Mouse (Mus musculus) hindbrain, embryonic 12.5 days (tissue): Measurements from ENCODE around the gene Ccdc148. TPM values are rescaled to one million over a fixed set of nuclear protein-coding genes. Genes with fewer than 3 reads are reported as not detected.

Source experiments
- ATAC-seq: fragments of 200-750 bp; cut with Nextera tagmentation; 2 replicates; pipeline ENCODE4 v1.8.0; 2017; ENCODE audit warnings: moderate TSS enrichment; ENCODE audit not compliant: low FRiP score
- H3K27ac ChIP-seq: fragments of 300-500 bp; sonication (generic); 2 replicates; pipeline ENCODE4 v1.5.1; 2016; ENCODE audit warnings: mild to moderate bottlenecking
- H3K27me3 ChIP-seq: fragments of 300-500 bp; sonication (generic); 2 replicates; pipeline ENCODE4 v1.6.1; 2016; ENCODE audit warnings: mild to moderate bottlenecking
- H3K36me3 ChIP-seq: fragments of 300-500 bp; sonication (generic); 2 replicates; pipeline ENCODE4 v1.6.1; 2016; ENCODE audit warnings: mild to moderate bottlenecking
- H3K4me1 ChIP-seq: fragments of 300-500 bp; sonication (generic); 2 replicates; pipeline ENCODE4 v1.6.1; 2016
- H3K4me2 ChIP-seq: fragments of 300-500 bp; sonication (generic); replicated peaks from 2 replicates; pipeline ENCODE4 v1.6.1; 2016; ENCODE audit warnings: mild to moderate bottlenecking
- H3K4me3 ChIP-seq: fragments of 300-500 bp; sonication (generic); 2 replicates; pipeline ENCODE4 v1.5.1; 2016; ENCODE audit warnings: mild to moderate bottlenecking
- H3K9ac ChIP-seq: fragments of 300-500 bp; sonication (generic); 2 replicates; pipeline ENCODE4 v1.6.1; 2016; ENCODE audit warnings: mild to moderate bottlenecking, moderate library complexity
- H3K9me3 ChIP-seq: fragments of 300-500 bp; sonication (generic); replicated peaks from 2 replicates; pipeline ENCODE4 v1.6.1; 2016; ENCODE audit warnings: mild to moderate bottlenecking
- WGBS: fragments of 180-500 bp; shearing (Covaris S2); methylation state at CpG from one replicate; pipeline ENCODE4 v1.1.7; 2016; 5-methylcytosine and 5-hydroxymethylcytosine counted together
- polyA plus RNA-seq: library from polyadenylated mRNA; unstranded; fragments of >200 nt; fragmentation: Nextera tagmentation; extraction: Ambion mirVana; gene quantifications from 2 replicates; pipeline ENCODE4 v1.2.1, GENCODE M21; 2016

Ccdc148 gene
- polyA plus RNA-seq, 1 experiment from 2014 or later: 2.6 TPM

GRCm38 (mm10) chr2:58952101-58952500 lies 208.4 kb downstream of the Ccdc148 start:
- no peaks in the 10 kb centered on the region for H3K9me3 ChIP-seq
- no peak overlapping the region for H3K9ac ChIP-seq
- no peaks in the 10 kb centered on the region for H3K27me3 ChIP-seq
- 86% methylated on average over 3 of the region's 3 CpGs for WGBS
- H3K4me1 ChIP-seq: peaks cover 4% of the 10 kb centered on the region
- H3K36me3 ChIP-seq: no peaks in the 10 kb centered on the region
- H3K27ac ChIP-seq: no peak overlapping the region
- no peak for ATAC-seq
- no peak overlapping the region for H3K4me2 ChIP-seq
- no peak overlapping the region for H3K4me3 ChIP-seq

GRCm38 (mm10) chr2:58948796-58949195 lies 211.7 kb downstream of the Ccdc148 start:
- Histone ChIP-seq H3K9me3 (no peaks in the 10 kb centered on the region), H3K9ac (no peak overlapping the region), H3K36me3 (no peaks in the 10 kb centered on the region), H3K27ac (no peak overlapping the region), H3K4me3 (no peak overlapping the region), H3K4me1 (no peaks in the 10 kb centered on the region), H3K4me2 (no peak overlapping the region), H3K27me3 (no peaks in the 10 kb centered on the region)
- 57% methylated on average over 7 of the region's 7 CpGs for WGBS
- ATAC-seq: no peak

- H3K4me1 ChIP-seq: no peaks in the 10 kb centered on the region
- H3K4me2 ChIP-seq: no peak overlapping the region
- no peaks in the 10 kb centered on the region for H3K9me3 ChIP-seq
- H3K27me3 ChIP-seq: no peaks in the 10 kb centered on the region
- H3K27ac ChIP-seq: no peak overlapping the region
- no peak overlapping the region for H3K4me3 ChIP-seq
- H3K9ac ChIP-seq: no peak overlapping the region
- no peak for ATAC-seq
- 76% methylated on average over 4 of the region's 4 CpGs for WGBS
- no peaks in the 10 kb centered on the region for H3K36me3 ChIP-seq
Measured at GRCm38 (mm10) chr2:58941361-58941760, 219.1 kb downstream of the Ccdc148 start.

- H3K4me3 ChIP-seq: no peak overlapping the region
Measured at GRCm38 (mm10) chr2:58925551-58925950, 234.9 kb downstream of the Ccdc148 start.

GRCm38 (mm10) chr2:58918351-58918750 lies 242.1 kb downstream of the Ccdc148 start:
- Histone ChIP-seq H3K9me3 (0 out of 2 replicates have a peak, but pooled peaks cover 2% of the 10 kb centered on the region), H3K27me3 (no peaks in the 10 kb centered on the region), H3K27ac (no peak overlapping the region), H3K9ac (no peak overlapping the region), H3K4me2 (no peak overlapping the region), H3K4me3 (no peak overlapping the region), H3K36me3 (no peaks in the 10 kb centered on the region), H3K4me1 (no peaks in the 10 kb centered on the region)
- ATAC-seq: no peak
- WGBS: 58% methylated on average over 4 of the region's 4 CpGs

More at GRCm38 (mm10) chr2:58925551-58925950, 234.9 kb downstream of the Ccdc148 start:
- WGBS: 94% methylated on average over 2 of the region's 2 CpGs
- Histone ChIP-seq H3K36me3 (no peaks in the 10 kb centered on the region), H3K4me1 (no peaks in the 10 kb centered on the region), H3K27me3 (no peaks in the 10 kb centered on the region), H3K27ac (no peak overlapping the region), H3K4me2 (no peak overlapping the region), H3K9me3 (no peaks in the 10 kb centered on the region), H3K9ac (no peak overlapping the region)
- ATAC-seq: no peak

- no peaks in the 10 kb centered on the region for H3K9me3 ChIP-seq
- H3K27me3 ChIP-seq: 0 out of 2 replicates have a peak, but pooled peaks cover 3% of the 10 kb centered on the region
- no peak overlapping the region for H3K9ac ChIP-seq
- 98% methylated on average over 9 of the region's 9 CpGs for WGBS
- ATAC-seq: no peak
- no peak overlapping the region for H3K4me2 ChIP-seq
- no peaks in the 10 kb centered on the region for H3K36me3 ChIP-seq
- H3K4me1 ChIP-seq: no peaks in the 10 kb centered on the region
- H3K27ac ChIP-seq: no peak overlapping the region
- H3K4me3 ChIP-seq: no peak overlapping the region
Measured at GRCm38 (mm10) chr2:58912339-58912738, 248.1 kb downstream of the Ccdc148 start.

GRCm38 (mm10) chr2:58906814-58907516 lies 253.5 kb downstream of the Ccdc148 start:
- H3K9ac ChIP-seq: no peak overlapping the region
- no peak overlapping the region for H3K27ac ChIP-seq
- H3K4me3 ChIP-seq: no peak overlapping the region
- no peaks in the 10 kb centered on the region for H3K9me3 ChIP-seq
- H3K27me3 ChIP-seq: 0 out of 2 replicates have a peak, but pooled peaks cover 3% of the 10 kb centered on the region
- H3K4me2 ChIP-seq: peak overlapping the region; percentile 33; the same call in 1 of the 2 replicates
- peaks cover 5% of the 10 kb centered on the region; the same call in 1 of the 2 replicates for H3K4me1 ChIP-seq
- WGBS: 38% methylated on average over 14 of the region's 14 CpGs
- H3K36me3 ChIP-seq: no peaks in the 10 kb centered on the region
- no peak for ATAC-seq

GRCm38 (mm10) chr2:58905057-58905456 lies 255.4 kb downstream of the Ccdc148 start:
- ATAC-seq: no peak
- 64% methylated on average over 4 of the region's 4 CpGs for WGBS
- Histone ChIP-seq H3K9ac (no peak overlapping the region), H3K4me2 (no peak overlapping the region), H3K9me3 (no peaks in the 10 kb centered on the region), H3K36me3 (no peaks in the 10 kb centered on the region), H3K27me3 (0 out of 2 replicates have a peak, but pooled peaks cover 3% of the 10 kb centered on the region), H3K4me1 (peaks cover 5% of the 10 kb centered on the region; the same call in 1 of the 2 replicates), H3K4me3 (no peak overlapping the region), H3K27ac (no peak overlapping the region)

- WGBS: 33% methylated on average over 3 of the region's 3 CpGs
- H3K4me2 ChIP-seq: no peak overlapping the region
Measured at GRCm38 (mm10) chr2:58879876-58880275, 280.6 kb downstream of the Ccdc148 start.

GRCm38 (mm10) chr2:58859134-58859533 lies 301.3 kb downstream of the Ccdc148 start, which contains the start of gene Gm11099:
Gene Gm11099 (plus strand): TSS chr2:58859434.
- H3K4me2 ChIP-seq: no peak within 1 kb of the TSS
- H3K9ac ChIP-seq: no peak within 1 kb of the TSS
- H3K27me3 ChIP-seq: no peaks in the 10 kb centered on the region
- no peaks in the 10 kb centered on the region for H3K9me3 ChIP-seq
- no peak for ATAC-seq
- no peak within 1 kb of the TSS for H3K4me3 ChIP-seq
- 92% methylated on average over 5 of the region's 5 CpGs for WGBS
- no peaks in the 10 kb centered on the region for H3K4me1 ChIP-seq
- no peak within 1 kb of the TSS for H3K27ac ChIP-seq
- H3K36me3 ChIP-seq: no peaks in the 10 kb centered on the region

More at GRCm38 (mm10) chr2:58879876-58880275, 280.6 kb downstream of the Ccdc148 start:
- Histone ChIP-seq H3K4me1 (no peaks in the 10 kb centered on the region), H3K27ac (no peak overlapping the region), H3K4me3 (no peak overlapping the region), H3K36me3 (no peaks in the 10 kb centered on the region), H3K27me3 (no peaks in the 10 kb centered on the region), H3K9me3 (no peaks in the 10 kb centered on the region), H3K9ac (no peak overlapping the region)
- ATAC-seq: no peak

GRCm38 (mm10) chr2:58844499-58844898 lies 316.0 kb downstream of the Ccdc148 start:
- ATAC-seq: no peak
- Histone ChIP-seq H3K9me3 (no peaks in the 10 kb centered on the region), H3K9ac (no peak overlapping the region), H3K4me3 (no peak overlapping the region), H3K4me2 (no peak overlapping the region), H3K36me3 (no peaks in the 10 kb centered on the region), H3K27me3 (no peaks in the 10 kb centered on the region), H3K4me1 (no peaks in the 10 kb centered on the region), H3K27ac (no peak overlapping the region)
- WGBS: 43% methylated on average over 10 of the region's 10 CpGs

GRCm38 (mm10) chr2:58842443-58842842 lies 318.0 kb downstream of the Ccdc148 start:
- Histone ChIP-seq H3K9ac (no peak overlapping the region), H3K36me3 (no peaks in the 10 kb centered on the region), H3K27ac (no peak overlapping the region), H3K9me3 (no peaks in the 10 kb centered on the region), H3K4me2 (no peak overlapping the region), H3K4me1 (no peaks in the 10 kb centered on the region), H3K27me3 (no peaks in the 10 kb centered on the region), H3K4me3 (no peak overlapping the region)
- 93% methylated on average over 4 of the region's 4 CpGs for WGBS
- ATAC-seq: no peak

- Histone ChIP-seq H3K4me3 (no peak overlapping the region), H3K27me3 (no peaks in the 10 kb centered on the region), H3K9me3 (no peaks in the 10 kb centered on the region), H3K9ac (no peak overlapping the region), H3K4me1 (no peaks in the 10 kb centered on the region), H3K27ac (no peak overlapping the region), H3K36me3 (no peaks in the 10 kb centered on the region), H3K4me2 (no peak overlapping the region)
- no peak for ATAC-seq
- WGBS: 70% methylated on average over 3 of the region's 3 CpGs
Measured at GRCm38 (mm10) chr2:58841021-58841420, 319.5 kb downstream of the Ccdc148 start.
